Mouse (Mus musculus) E14TG2a.4 (cell line): Measurements from ENCODE around the gene Zscan22.

Experiments used
- CTCF ChIP-seq: conservative IDR thresholded peaks from 2 replicates; pipeline ENCODE4 v1.5.1; 2014; ENCODE audit warnings: low read length
- NANOG ChIP-seq: IDR thresholded peaks from 2 replicates; pipeline ENCODE4 v1.6.1; 2014; ENCODE audit warnings: borderline replicate concordance, low read length, mixed read lengths

- TF ChIP-seq CTCF (no peak), NANOG (no peak)
Observed at GRCm38 (mm10) chr7:12933615-12934140, 36.1 kb downstream of the Zscan22 start.
